Mouse (Mus musculus): ENCODE measurements at regions not wholly inside any gene's neighbourhood (a gene's known extent, or its start where the extent isn't known, plus 50 kb on each side); places are given as distances from the start of the nearest gene placed in this dataset.
A peak's percentile ranks its signal among the peaks of the same experiment; 100 is the strongest.

DNA sequence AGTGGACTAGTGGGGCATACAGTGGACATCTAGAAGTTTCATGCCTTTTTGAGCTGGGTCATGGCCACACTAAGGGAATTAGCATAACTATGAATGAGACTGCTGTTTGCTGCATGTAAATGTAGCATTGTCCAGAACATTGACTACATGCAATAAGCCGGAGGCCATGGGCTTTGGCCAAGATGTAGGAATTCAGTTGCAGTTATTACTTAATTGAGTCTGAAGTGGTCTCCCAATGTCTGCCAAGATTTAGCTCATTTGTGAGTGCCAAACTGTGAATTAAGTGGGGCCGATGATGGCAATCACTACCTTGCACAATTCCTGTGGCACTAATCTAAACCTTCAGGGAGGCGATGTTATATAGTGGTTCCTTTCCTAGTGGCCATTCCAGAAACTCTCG, 196.6 kb upstream of the Foxq1 start:
- H3K4me2 ChIP-seq (ENCODE audit: low read length), result no peak overlapping the region
- no peak for DNase-seq (ENCODE audit: low spot score)
- no peak overlapping the region for H3K4me3 ChIP-seq (replicated peaks; ENCODE audit: low read depth, low read length)
- no peaks in the 10 kb centered on the region for H3K27me3 ChIP-seq (ENCODE audit: insufficient read depth, low read length)
- no peak for TF ChIP-seq CTCF (IDR thresholded peaks at IDR 0.05; ENCODE audit: low read depth)
- no peak overlapping the region for H3K9ac ChIP-seq (ENCODE audit: low read depth, low read length)
- no peak for ATAC-seq (replicated peaks; ENCODE audit: low FRiP score, low read depth)
- no peaks in the 10 kb centered on the region for H3K36me3 ChIP-seq (ENCODE audit: insufficient read depth, low read length)
- no peaks in the 10 kb centered on the region for H3K9me3 ChIP-seq (replicated peaks; ENCODE audit: low read length)
- WGBS, result 86% methylated on average over 4 of the region's 4 CpGs
- H3K27ac ChIP-seq, result no peak overlapping the region
- no peaks in the 10 kb centered on the region for H3K4me1 ChIP-seq (replicated peaks; ENCODE audit: insufficient read depth, low read length)

DNA sequence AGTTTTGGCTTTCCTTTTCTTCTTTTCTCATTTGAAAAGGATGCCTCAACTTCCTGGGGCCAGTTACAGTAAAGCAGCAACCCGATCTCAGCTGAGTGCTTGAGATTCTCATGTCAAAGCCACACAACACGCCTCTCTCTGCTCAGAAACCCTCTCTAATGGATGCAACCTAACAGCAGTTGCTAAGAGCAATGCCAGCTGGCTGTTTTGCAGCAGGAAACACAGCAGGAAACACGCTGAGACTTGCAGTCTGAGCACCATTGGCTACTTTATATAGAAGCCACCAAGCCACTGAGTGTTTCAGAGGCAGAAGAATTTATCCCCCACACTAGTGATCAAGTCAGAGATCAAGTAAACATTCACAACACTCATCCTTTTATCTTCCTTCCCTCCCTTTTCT, 193.5 kb upstream of the Foxq1 start:
- Histone ChIP-seq H3K36me3 (ENCODE audit: insufficient read depth, low read length) (no peaks in the 10 kb centered on the region), H3K9me3 (replicated peaks; ENCODE audit: low read length) (no peaks in the 10 kb centered on the region), H3K9ac (ENCODE audit: low read depth, low read length) (no peak overlapping the region), H3K4me3 (replicated peaks; ENCODE audit: low read depth, low read length) (no peak overlapping the region), H3K27me3 (ENCODE audit: insufficient read depth, low read length) (no peaks in the 10 kb centered on the region), H3K4me1 (replicated peaks; ENCODE audit: insufficient read depth, low read length) (no peaks in the 10 kb centered on the region), H3K4me2 (ENCODE audit: low read length) (no peak overlapping the region), H3K27ac (no peak overlapping the region)
- ATAC-seq (replicated peaks; ENCODE audit: low FRiP score, low read depth) (no peak), DNase-seq (ENCODE audit: low spot score) (peak; percentile 74)
- WGBS, result 13% methylated on average over 3 of the region's 3 CpGs
- TF ChIP-seq CTCF (IDR thresholded peaks at IDR 0.05; ENCODE audit: low read depth), result no peak

DNA sequence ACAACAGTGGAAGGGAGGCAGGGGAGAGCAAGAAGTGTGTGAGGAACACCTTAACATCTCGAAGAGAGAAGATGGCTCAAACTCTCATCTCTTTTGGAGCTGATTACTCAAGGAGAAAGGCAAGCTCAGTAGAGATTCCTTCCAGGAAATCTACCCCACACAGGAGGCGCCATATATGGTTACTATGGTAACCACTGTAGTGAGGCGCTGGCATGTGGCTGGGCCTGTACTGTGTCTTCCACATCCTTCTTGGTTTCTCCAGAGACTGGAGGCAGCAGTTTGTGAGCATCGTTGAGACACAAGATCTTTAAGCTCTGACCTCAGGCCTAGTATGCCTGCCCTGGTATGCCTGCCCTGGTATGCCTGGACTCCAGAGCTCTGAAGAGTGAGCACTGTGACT, 191.6 kb upstream of the Foxq1 start:
- 73% methylated on average over 4 of the region's 4 CpGs for WGBS
- ATAC-seq (replicated peaks; ENCODE audit: low FRiP score, low read depth) (no peak), DNase-seq (ENCODE audit: low spot score) (no peak)
- H3K4me2 ChIP-seq (ENCODE audit: low read length), result no peak overlapping the region
- H3K4me3 ChIP-seq (replicated peaks; ENCODE audit: low read depth, low read length), result no peak overlapping the region
- H3K27me3 ChIP-seq (ENCODE audit: insufficient read depth, low read length), result no peaks in the 10 kb centered on the region
- H3K36me3 ChIP-seq (ENCODE audit: insufficient read depth, low read length), result no peaks in the 10 kb centered on the region
- H3K27ac ChIP-seq, result no peak overlapping the region
- TF ChIP-seq CTCF (IDR thresholded peaks at IDR 0.05; ENCODE audit: low read depth), result no peak
- no peak overlapping the region for H3K9ac ChIP-seq (ENCODE audit: low read depth, low read length)
- H3K9me3 ChIP-seq (replicated peaks; ENCODE audit: low read length), result no peaks in the 10 kb centered on the region
- no peaks in the 10 kb centered on the region for H3K4me1 ChIP-seq (replicated peaks; ENCODE audit: insufficient read depth, low read length)

DNA sequence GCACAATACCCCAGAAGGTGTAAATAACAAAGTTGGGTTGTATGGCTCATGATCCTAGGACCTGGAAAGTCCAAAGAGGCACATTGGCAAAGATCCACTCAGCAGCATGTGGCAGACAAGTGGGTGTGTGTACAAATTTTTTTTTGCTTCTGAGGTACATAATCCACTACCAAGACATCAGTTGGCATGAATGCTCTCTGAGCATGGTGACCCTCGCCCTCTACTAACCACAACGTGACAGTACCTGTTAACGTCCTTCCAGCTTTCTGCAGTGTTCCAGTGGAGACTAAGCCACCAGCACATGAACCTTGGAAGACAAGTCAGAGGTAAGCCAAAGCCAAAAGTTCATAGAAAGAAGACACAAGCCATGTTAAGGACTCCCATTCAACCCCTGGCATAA, 188.7 kb upstream of the Foxq1 start:
- no peak overlapping the region for H3K4me3 ChIP-seq (replicated peaks; ENCODE audit: low read depth, low read length)
- no peaks in the 10 kb centered on the region; the same call in 1 of the 2 replicates for H3K4me1 ChIP-seq (replicated peaks; ENCODE audit: insufficient read depth, low read length)
- ATAC-seq (replicated peaks; ENCODE audit: low FRiP score, low read depth) (no peak), DNase-seq (ENCODE audit: low spot score) (no peak)
- no peak for TF ChIP-seq CTCF (IDR thresholded peaks at IDR 0.05; ENCODE audit: low read depth)
- no peak overlapping the region for H3K27ac ChIP-seq
- no peak overlapping the region for H3K9ac ChIP-seq (ENCODE audit: low read depth, low read length)
- H3K4me2 ChIP-seq (ENCODE audit: low read length), result no peak overlapping the region
- H3K27me3 ChIP-seq (ENCODE audit: insufficient read depth, low read length), result no peaks in the 10 kb centered on the region
- no peaks in the 10 kb centered on the region for H3K36me3 ChIP-seq (ENCODE audit: insufficient read depth, low read length)
- WGBS, result 94% methylated on average over 3 of the region's 3 CpGs
- no peaks in the 10 kb centered on the region for H3K9me3 ChIP-seq (replicated peaks; ENCODE audit: low read length)

DNA sequence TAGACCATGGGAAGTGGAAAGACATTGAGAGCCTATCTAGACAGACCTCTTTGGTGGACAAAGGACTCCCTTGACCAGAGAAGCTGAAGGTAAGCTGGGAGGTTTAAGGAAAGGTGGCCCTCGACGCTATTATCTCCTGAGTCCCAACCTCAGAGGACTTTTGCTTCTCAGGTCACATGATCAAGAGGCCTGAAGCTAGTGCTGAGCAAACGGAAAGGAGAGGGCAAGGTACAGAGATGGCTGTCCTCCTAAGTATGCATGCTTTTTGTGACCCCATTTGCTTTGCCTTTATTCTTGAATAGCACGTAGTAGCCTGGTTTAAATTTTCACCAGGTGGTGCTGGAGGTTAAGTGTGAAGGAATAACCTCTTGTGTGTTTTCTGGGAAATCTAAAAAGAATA, 186.8 kb upstream of the Foxq1 start:
- Histone ChIP-seq H3K9me3 (replicated peaks; ENCODE audit: low read length) (no peaks in the 10 kb centered on the region), H3K4me1 (replicated peaks; ENCODE audit: insufficient read depth, low read length) (no peaks in the 10 kb centered on the region; the same call in 1 of the 2 replicates), H3K9ac (ENCODE audit: low read depth, low read length) (no peak overlapping the region), H3K27ac (no peak overlapping the region), H3K36me3 (ENCODE audit: insufficient read depth, low read length) (no peaks in the 10 kb centered on the region), H3K4me2 (ENCODE audit: low read length) (no peak overlapping the region), H3K27me3 (ENCODE audit: insufficient read depth, low read length) (no peaks in the 10 kb centered on the region), H3K4me3 (replicated peaks; ENCODE audit: low read depth, low read length) (no peak overlapping the region)
- ATAC-seq (replicated peaks; ENCODE audit: low FRiP score, low read depth), result peak; percentile 72; the same call in 1 of the 2 replicates
- 0 out of 2 replicates have a peak, but pooled peaks have one; percentile 19 for TF ChIP-seq CTCF (IDR thresholded peaks at IDR 0.05; ENCODE audit: low read depth)
- WGBS, result 69% methylated on average over 4 of the region's 4 CpGs
- peak; percentile 18 for DNase-seq (ENCODE audit: low spot score)

DNA sequence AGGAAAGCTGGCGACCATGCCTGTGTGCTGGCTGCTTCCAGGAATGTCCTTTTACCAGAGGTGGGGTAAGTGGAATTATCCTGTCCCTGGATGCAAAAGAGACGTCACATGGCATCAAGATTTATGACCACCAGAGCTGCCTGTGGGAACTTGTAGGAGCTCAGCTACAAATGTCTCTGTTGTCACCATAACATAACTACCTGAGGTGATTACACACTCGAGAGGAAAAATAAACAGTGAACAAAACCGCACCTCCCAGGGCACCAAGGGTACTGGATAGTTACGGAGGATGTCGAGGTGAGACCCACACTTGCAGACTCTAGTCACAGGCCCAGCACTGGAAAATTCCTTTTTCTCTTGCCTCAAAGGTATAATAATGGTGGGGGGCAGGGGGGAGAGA, 185.1 kb upstream of the Foxq1 start:
- Histone ChIP-seq H3K27me3 (ENCODE audit: insufficient read depth, low read length) (no peaks in the 10 kb centered on the region), H3K36me3 (ENCODE audit: insufficient read depth, low read length) (no peaks in the 10 kb centered on the region), H3K27ac (no peak overlapping the region), H3K4me3 (replicated peaks; ENCODE audit: low read depth, low read length) (no peak overlapping the region), H3K9me3 (replicated peaks; ENCODE audit: low read length) (no peaks in the 10 kb centered on the region), H3K4me2 (ENCODE audit: low read length) (no peak overlapping the region), H3K9ac (ENCODE audit: low read depth, low read length) (no peak overlapping the region), H3K4me1 (replicated peaks; ENCODE audit: insufficient read depth, low read length) (no peaks in the 10 kb centered on the region; the same call in 1 of the 2 replicates)
- ATAC-seq (replicated peaks; ENCODE audit: low FRiP score, low read depth) (no peak), DNase-seq (ENCODE audit: low spot score) (no peak)
- TF ChIP-seq CTCF (IDR thresholded peaks at IDR 0.05; ENCODE audit: low read depth), result no peak
- WGBS, result 28% methylated on average over 6 of the region's 6 CpGs

DNA sequence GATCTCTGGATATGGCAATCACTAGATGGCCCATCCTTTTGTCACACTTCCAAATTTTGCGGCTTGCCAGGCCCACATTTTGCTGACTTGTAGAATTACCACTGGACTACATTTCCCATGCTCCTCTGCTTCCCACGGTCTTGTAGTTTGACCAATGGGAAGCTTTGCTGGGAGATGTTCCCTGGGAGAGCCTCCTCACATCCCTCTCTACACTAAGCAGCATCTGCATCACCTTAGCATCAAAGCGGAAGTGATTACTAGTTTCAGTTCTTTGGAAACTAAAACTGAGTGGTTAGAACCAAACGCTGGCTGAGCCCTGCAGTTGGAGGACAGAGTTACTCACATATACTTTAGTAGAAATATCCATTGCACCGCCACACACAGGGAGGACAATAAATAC, 181.9 kb upstream of the Foxq1 start:
- ATAC-seq (replicated peaks; ENCODE audit: low FRiP score, low read depth) (no peak), DNase-seq (ENCODE audit: low spot score) (no peak)
- 65% methylated on average over 5 of the region's 5 CpGs for WGBS
- Histone ChIP-seq H3K36me3 (ENCODE audit: insufficient read depth, low read length) (no peaks in the 10 kb centered on the region), H3K4me3 (replicated peaks; ENCODE audit: low read depth, low read length) (no peak overlapping the region), H3K27me3 (ENCODE audit: insufficient read depth, low read length) (no peaks in the 10 kb centered on the region), H3K9me3 (replicated peaks; ENCODE audit: low read length) (no peaks in the 10 kb centered on the region), H3K4me2 (ENCODE audit: low read length) (no peak overlapping the region), H3K4me1 (replicated peaks; ENCODE audit: insufficient read depth, low read length) (no peaks in the 10 kb centered on the region; the same call in 1 of the 2 replicates), H3K27ac (no peak overlapping the region), H3K9ac (ENCODE audit: low read depth, low read length) (no peak overlapping the region)
- TF ChIP-seq CTCF (IDR thresholded peaks at IDR 0.05; ENCODE audit: low read depth), result no peak

Data from kidney, postnatal 0 days (tissue).